Mouse (Mus musculus): Measurements from ENCODE around the gene Slc25a39.
A peak's percentile ranks its signal among the peaks of the same experiment; 100 is the strongest.
"Not testable (repeated sequence)": the region's sequence is repeated elsewhere in the genome, so short reads cannot be mapped to it uniquely, and the experiment has no call there.

Gene Slc25a39

DNA sequence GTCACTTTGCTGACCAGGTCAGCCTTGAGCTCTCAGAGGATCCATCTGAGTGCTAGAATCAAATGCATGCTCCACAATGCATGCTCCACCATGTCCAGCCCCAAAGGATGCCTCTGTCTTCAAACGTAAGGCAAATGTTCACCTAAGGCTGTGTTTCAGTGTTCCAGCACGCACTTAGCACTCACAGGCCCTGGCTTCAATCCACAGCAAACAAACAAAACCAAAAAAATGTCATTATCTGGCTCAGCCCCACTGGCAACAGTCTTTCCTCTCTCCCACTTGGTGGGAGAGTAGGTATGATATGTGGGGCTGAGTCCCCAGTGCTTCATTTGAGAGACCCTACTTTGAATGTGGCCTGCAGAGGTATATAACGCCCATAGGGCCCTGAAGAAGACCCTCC, 3.3 kb upstream of the Slc25a39 start:
- no peak for DNase-seq

DNA sequence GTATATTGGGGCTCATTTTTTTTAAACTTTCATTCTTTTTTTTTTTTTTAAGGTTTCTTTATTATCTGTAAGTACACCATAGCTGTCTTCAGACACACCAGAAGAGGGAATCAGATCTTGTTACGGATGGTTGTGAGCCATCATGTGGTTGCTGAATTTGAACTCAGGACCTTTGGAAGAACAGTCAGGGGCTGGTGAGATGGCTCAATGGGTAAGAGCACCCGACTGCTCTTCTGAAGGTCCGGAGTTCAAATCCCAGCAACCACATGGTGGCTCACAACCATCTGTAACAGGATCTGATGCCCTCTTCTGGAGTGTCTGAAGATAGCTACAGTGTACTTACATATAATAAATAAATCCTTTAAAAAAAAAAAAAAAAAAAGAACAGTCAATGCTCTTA, 2.6 kb upstream of the Slc25a39 start:
- not testable (repeated sequence) for DNase-seq

DNA sequence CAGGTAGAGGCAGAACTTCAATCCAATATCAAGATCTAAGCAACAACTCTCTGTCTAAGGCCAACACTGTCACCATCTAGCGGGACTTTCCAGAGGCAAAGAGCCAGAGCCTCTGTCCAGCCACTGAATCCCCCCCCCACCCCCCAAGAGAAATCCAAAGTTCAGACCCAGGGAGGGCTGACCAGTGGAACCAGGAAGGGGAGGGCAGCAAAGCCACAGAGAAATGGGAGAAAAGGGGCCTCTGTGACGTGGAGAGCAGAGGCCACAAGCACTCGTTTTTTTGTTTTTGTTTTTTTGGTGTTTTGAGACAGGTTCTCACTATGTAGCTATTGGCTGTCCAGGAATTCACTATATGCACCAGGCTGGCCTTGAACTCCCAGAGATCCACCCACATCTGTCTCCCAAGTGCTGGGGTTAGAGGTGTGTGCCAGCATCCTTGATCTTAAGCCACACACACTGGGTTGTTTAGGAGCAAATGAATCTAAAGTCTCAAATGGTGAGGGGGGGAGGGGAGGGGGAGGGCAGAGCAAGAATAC, 2.1 kb upstream of the Slc25a39 start:
- DNase-seq = peak; percentile 54 to 59

DNA sequence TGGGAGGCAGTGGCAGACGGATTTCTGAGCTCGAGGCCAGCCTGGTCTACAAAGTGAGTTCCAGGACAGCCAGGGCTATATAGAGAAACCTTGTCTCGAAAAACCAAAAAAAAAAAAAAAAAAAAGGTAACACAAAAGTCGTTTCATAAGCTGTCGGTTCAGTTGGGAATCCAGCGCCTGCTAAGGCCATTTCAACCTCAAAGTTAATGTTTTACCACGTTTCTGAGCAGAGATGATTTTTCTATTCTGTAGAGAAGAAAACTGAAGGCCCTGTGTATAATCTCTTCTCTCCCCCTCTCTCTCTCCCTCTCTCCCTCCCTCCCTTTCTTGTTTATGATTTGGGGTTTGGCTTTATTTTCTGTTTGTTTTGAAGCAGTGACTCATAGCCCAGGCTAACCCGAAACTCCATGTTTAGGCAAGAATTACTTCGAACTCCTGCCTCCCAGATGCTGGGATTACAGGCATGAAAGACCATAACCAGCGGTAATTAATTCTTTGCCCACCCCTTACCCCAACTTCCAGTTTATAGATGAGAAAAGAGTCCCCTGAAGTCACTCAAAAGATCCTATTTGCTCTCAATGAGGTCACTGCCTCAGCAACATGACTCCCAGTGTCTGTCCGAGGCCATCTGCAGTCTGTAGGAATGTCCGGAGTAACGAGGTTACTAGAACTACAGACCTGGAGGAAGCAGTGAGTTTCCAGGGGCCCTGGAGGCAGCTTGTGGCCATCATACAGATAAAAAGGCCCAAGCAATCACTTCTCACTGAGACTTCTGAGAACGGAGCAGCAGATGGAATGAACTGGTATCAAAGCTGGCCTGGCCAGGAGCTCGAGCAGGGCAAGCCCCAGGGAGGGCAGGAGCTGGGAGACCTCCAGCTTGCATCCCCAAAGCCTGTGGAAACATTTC, 1.4 kb upstream of the Slc25a39 start:
- peak in 1 of 2 experiments; percentile 54 for DNase-seq

DNA sequence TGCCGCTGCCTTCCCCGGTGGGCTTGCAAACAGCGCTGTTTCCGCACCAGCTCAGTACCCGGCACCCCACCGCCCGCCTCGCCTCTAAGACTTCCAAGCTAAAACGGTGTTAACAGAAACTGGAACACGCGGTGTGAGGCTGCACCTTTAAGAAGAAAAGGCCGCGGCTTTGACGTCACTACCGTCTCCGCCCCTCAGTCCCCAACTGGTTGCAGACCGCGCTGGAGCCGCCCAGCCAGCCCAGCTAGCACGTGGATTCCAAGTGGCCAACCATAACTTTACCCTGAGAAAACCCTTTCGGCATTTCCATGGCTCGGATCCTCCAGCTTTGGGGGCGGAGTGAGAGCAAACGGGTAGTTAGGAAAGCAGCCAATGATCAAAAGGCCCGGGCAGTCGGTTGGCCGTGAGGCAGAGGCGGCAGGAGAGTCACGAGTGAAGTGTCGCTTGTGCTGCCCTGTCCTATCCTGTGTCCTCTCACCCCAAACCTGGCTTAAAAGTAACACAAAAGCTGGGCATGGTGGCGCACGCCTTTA, 664 bp upstream of the Slc25a39 start:
- peak; percentile 98 to 99 for DNase-seq

DNA sequence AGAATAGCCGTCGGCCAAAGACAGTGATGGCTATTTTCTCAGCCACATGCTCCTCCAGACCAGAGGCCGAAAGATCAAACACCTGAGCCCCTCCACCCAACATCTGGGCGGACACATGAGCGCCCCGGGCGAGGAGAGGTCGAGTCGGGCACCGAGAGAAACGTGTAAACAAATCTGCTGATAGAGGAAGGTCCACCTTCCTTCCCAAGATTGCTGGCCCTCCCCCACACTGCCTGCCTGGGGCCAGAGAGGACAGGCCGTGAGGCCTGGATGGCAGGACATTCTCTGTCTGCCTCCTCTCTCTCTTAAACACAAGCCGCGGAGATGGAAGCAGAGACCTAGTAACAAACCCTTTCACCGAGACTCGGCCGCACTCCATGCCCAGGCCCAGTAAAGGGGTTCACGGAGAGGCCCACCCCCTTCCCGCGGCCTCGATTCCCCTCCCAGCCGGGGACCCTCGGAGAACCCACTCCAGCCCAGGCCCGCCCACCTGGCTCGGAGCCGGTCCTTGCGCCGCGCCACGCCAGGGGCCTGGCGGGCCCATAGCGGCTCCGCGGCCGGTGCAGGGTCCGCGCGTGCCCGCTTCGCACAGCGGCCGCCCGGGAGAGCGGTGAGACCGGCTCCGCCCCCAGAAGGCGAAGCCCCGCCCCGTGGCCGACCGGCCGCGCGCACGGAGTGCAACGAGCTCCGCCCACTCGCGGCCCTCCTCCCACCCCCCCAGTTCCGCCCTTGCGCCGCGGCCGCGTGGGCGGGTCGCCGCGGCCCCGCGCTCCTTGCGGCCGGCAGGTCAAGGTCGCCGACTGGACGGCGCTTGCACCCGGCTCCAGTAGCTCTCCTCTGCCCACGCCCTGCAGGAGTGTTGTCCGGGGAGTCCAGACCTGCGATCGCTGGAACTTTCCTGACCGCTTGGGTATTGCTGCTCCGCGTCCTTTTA, 579 bp downstream of the Slc25a39 start:
- DNase-seq = peak; percentile 92 to 98

DNA sequence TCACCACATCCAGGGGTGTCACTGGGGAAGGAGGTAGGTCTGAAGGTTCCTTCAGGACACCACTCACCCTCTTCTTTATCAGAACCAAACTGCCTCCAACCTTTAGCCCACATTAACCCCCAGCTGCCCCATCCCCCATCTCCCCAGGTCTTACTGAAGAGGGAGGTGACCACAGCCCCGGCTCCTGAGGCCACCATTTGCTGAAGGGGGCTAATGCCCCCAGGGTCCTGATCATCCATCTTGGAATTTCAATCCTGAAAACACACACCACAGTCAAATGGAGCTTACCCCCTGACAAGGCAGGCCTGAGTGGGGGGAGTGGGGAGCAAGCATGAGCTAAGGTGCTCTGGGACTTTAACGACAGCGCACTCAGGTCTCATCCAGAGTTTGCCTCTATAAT, 1.3 kb downstream of the Slc25a39 start:
- DNase-seq = peak; percentile 34 to 54

DNA sequence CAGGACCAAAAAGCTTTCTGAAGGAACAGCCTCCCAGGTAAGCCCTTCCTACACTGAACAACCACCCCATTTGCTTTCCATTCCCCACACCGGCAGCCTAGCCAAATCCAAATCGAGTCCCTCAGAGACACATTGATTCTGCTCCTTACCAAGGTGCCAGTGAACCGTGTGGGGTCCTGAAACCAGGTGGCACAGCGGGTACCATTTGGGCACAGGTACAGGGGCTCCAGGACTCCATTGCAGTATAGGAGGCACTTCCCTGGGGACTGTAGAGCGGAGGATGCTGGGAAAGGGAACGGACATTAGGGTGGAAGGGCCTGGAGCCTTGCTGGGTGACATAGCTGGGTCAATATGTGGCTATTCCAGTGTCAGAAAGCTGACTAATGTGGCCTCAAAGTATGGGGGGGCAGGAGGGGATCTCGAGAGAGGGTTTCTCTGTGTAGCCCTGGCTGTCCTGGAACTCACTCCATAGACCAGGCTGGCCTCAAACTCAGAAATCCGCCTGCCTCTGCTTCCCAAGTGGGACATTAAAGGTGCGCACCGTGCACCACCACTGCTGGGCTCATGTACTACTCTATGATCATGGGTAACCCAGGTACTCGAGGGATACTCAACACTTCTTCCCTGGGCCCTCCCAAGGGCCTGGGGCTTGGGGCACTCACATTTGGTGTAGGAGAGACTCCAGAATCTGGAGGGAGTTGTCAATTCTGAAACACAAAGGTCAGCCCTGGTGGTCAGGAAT, 2.0 kb downstream of the Slc25a39 start:
- no peak for DNase-seq

DNA sequence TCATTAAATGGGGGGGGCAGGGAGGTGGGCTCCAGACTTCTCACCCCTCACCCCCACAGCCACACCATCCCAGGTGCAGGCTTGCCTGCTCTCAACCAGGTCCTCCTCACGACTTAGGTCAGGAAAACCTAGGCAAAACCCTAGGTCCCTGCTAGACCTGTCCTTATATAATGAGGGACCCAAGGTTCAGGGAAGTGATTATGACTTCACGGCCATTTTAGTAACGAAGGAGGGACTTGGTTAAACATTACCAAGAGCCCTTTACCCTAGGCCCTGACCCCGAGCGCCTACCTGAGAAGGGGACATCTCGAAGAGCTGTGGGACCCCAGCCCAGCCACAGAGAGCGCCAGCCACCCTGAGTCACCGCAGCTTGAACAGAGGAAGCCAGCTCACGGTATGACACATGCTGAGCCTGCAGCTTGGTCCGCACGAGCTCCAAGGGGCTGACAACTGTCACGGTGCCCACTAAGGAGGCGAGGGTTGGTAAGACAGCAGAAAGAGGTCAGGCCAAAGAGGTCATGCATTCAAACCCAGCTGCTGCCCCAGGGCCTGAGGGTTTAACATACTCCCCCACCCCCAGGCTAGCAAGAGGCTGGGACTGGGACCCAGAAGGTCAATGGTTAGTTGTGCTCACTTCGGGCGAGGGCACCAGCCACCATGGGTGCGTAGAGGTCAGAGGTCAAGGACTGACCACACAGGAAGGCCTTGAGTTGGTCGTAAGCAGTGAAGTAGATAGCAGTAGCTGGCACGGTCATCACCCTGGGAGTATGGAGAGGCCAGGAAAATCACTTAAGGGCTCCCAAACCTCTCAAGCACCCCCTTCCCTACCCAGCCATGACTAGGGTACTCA, 3.4 kb downstream of the Slc25a39 start:
- DNase-seq = peak; percentile 56 to 63

DNA sequence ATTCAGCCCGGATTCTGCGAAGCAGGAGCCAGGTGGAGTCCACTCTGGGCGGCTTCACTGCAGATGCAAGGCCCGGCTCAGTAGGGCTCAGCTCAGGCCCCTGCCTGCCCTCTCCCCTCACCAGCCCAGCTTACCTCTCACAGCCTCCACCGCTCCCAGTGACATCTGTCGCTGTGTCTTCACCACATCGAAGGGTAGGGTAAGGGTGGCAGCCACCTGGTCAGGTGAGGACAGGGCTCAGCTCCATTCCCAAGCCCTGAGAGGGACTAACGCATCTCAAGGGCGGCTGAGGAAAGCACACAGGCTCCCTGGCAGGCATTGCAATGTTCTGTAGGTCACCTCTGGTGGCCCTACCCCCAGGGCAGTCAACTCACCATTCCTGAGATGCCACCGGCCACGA, 4.1 kb downstream of the Slc25a39 start:
- DNase-seq = no peak

DNA sequence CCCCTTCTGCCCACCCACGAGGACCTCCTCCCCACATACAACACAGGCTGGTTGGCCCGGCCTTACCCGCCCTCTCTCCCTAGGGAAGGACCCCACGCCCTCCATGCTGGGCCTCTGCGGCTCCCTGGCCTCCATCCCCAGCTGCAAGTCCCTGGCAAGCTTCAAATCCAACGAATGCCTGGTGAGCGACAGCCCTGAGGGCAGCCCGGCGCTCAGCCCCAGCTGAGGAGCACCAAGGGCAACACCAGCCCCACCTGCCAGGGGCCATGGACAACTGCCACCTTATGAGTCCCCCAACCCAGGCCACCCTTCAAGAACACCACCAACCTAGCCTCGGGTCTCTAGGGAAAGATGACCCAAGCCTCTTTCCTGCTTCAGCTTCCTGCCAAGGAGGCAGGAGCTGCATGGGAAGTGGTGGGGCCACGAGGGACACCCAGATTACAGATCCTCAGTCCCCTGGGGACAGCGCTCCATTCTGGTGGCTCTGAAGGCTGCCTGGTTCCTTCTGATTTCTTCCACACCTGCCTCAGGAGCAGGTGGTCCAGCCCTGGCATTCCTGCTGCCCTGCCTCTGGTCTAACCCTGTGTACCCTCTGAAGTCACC, 5.7 kb downstream of the Slc25a39 start:
- no peak for DNase-seq

DNA sequence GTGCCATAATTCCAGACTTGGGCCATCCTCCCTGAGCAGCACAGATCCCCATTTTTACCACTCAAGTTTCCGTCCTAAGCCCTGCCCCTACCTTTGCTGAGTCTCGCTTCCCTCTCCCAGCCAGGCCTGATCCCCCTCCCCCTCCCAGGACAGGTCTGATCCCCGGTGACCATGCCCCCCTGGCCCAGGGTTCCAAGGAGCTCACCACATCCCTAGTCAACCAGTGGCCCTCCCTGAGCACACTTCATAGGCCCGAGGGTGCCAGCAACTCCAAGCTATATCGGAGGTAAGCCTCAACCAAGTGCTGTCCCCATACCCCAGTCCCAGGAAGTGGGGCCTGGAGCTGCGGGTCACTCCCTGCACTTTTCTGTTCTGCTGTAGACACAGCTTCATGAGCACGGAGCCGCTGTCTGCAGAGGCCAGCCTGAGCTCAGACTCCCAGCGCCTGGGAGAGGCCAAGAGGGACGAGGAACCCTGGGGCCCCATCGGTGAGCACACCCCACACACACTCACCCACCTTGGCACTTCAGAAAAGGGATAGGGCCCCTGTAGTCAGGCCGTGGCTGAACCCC, 7.1 kb downstream of the Slc25a39 start:
- no peak for DNase-seq

DNA sequence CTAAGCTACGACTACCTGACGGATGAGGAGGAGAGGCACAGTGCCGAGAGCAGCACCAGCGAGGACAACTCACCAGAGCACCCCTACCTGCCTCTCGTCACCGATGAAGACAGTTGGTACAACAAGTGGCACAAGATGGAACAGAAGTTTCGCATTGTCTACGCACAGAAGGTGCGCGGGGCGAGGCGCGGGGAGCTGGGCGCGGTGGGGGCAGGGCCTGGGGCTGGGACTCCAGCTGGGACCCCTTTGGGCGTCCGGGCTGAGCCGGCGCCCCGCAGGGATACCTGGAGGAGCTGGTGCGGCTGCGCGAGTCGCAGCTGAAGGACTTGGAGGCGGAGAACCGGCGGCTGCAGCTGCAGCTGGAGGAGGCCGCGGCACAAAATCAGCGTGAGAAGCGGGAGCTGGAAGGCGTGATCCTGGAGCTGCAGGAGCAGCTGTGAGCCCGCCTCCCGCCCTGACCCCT, 8.1 kb downstream of the Slc25a39 start:
- DNase-seq = peak in 1 of 2 experiments; percentile 35

DNA sequence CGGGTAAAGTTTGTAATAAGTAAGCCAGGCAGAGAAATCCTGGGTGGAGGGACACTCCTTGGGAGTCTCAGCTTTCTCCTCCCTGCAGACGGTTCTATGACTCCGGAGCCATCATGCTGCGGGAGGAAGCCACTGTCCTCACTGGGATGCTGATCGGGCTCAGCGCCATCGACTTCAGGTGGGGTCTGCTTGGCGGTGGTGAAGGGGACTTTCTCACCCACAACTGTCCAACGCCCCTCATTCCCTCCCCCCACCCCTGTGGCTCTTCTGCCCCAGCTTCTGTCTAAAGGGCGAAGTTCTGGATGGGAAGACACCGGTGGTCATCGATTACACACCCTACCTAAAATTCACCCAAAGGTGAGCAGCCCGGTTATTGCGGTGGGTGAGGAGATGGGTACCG, 8.6 kb downstream of the Slc25a39 start:
- no peak for DNase-seq

DNA sequence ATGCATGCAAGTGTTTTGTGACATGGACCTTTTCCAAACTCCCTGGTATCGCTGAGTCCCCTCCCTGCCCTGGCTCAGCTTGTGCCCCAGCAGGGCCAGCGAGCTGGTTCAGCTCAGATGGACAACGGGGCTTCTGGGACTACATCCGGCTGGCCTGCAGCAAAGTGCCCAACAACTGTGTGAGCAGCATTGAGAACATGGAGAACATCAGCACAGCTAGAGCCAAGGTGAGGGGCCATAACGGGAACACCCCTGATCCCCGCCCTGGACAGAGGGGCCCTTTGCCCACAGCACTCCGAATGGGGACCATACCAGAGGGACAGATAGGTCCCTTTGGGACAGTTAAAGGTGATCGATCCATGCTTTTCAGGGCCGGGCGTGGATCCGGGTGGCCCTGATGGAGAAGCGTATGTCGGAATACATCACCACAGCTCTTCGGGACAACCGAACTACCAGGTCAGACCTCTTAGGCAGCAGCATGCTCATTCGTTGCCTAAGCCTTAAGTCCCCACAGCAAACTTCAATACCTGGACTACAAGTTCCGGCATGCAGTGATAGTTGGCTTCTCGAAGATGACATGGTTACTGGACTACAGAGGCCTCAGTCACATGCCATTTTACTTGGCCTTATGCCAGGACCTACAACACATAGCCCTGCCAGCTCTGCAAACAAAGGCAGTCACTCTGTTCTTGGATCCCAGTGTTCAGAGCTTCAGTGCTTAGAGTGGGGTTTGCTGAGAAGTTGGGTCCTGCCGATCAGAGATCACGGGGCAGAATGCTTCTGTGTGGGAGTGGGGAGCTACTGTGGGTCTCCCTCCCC, 9.5 kb downstream of the Slc25a39 start:
- DNase-seq = peak; percentile 57 to 68

DNA sequence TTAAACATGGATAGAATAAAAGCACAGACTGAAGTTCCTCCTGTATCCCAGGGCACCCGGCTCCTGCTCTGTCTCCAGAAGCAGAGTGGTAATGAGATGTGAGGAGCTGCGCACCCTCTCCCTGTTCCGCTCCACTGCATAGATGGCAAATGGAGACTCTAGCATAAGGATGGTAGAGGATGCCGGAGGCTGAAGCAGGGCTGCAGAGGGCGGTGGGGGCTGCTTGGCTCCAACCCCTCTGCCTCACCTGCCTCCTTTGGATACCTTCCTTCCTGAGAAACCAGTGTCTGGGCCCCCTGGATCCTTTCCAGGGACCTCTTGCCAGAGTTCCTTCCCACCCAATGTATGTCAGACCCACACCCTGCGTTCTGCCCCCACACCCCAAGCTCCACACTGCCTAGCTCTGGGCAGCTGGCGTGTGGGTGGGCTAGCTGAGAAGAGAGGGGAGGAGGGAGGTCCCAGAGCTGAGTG, 11.0 kb downstream of the Slc25a39 start:
- DNase-seq = no peak

DNA sequence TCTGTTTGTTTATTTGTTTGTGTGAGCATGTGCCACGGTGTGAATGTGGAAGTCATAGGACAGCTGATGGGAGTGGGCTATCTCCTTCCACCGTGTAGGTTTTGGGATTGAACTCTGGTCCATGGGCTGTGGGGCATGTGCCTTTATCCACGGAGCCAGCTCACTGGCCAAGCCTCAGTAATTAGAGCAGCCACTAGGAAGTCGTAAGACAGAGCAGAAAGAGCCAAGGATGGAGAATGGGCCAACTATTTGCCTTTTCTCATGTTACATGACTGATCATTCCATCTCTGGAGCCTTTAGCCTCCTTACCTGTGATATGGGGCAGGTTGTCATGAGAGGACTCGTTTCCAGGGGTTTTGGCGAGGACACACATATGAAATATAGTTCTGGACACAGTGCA, 11.5 kb downstream of the Slc25a39 start:
- no peak for DNase-seq

DNA sequence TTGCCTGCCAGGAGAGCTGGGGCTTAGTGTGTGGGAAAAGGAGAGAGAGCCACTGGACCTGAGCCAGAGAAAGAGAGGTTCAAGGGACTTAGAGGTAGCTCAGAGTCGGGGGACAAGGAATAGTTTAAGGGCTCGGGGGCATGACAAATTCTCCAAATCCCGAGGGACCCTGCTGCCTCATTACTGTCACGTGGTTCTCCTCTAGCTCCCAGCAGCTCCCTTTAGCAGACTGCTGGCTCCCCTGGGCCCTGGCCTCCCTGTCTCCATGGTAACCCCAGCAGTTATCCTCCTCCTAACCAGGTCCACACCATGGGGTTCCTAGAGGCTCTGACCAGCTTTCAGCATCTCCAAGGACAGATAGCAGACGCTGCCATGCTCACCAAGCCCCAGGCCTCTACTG, 12.5 kb downstream of the Slc25a39 start:
- no peak for DNase-seq

DNA sequence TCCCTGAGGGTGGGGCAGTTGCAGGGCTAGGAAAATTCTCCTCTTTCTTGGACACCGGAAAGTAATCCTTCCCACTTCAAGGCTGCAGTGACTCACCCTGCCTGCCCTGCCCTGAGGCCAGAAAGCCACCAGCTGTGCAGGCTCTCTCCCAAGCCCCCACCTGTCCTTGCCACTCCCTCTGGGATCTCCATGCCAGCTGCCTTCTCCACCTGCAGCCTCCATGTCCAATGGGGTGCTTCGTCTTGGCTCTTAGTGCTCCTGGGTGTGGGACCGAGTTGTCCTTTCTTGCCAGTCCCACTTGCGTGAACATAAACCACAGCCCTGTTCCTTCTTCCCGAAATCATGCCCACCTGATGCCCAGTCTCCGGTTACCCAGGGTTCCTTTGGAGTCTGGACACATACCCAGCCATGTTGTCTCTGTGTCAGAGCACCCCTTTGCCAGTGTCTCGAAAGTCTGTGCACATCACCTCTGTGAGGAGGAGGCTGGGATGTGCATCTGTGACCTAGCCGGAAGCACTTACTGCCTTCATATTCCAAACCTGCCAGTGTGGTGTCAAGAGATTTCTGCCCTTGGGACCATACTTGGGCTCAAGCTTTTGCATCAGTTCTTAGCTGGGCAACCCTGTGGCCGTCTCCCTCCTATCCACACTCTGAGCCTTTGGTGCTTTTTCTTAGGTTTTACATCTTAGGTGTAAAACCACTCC, 13.2 kb downstream of the Slc25a39 start:
- DNase-seq = no peak
